Mouse (Mus musculus): ENCODE measurements around the gene Sox12. TPM values are rescaled to one million over a fixed set of nuclear protein-coding genes. Genes with fewer than 3 reads are reported as not detected.

Gene Sox12
- total and polyA plus RNA-seq, 2 experiments from 2014 or later = 10.8 to 55.7 TPM

DNA sequence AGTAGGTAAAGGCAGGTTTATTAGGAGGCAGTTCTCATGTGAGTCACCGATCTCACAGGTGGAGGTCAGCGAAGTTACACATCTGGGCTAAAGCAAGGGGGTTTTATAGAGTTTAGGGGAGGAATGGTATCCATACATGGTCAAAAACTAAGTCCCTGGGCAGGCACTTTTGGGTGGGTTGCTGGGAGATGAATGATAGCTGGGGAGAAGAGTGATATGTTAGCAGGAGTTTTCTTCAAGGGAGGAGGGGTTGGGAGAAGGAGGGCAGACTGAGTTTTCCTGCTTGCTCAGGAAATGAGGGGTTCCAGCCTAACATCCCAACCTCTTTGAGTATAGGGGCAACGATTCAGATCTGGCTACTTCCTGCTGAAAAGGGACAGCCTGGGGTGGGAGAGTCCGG lies 17.4 kb upstream of the Sox12 start, which contains the start of gene 6820408C15Rik:
6820408C15Rik (plus strand) TSS at position 301 of the 400 bp plus-strand sequence.
- peaks cover 11% of the 10 kb centered on the region; the same call in 1 of the 2 replicates for H3K4me1 ChIP-seq (ENCODE audit: insufficient read depth, low read length)
- 30% methylated on average over 4 of the region's 4 CpGs for WGBS
- no peaks in the 10 kb centered on the region for H3K27me3 ChIP-seq (ENCODE audit: insufficient read depth, low read length)
- H3K36me3 ChIP-seq (ENCODE audit: insufficient read depth, low read length) = no peaks in the 10 kb centered on the region
- no peak for TF ChIP-seq CTCF (IDR thresholded peaks at IDR 0.05)
- H3K9ac ChIP-seq (replicated peaks; ENCODE audit: low read length, poor library complexity, severe bottlenecking) = peak within 1 kb of the TSS; percentile 90
- ATAC-seq (ENCODE audit: low FRiP score) (no peak), DNase-seq (ENCODE audit: low spot score) (no peak)
- H3K4me3 ChIP-seq (ENCODE audit: low read depth, low read length) = peak within 1 kb of the TSS; percentile 69
- peak within 1 kb of the TSS; percentile 96 for H3K27ac ChIP-seq (ENCODE audit: low read depth, low read length)
- no peaks in the 10 kb centered on the region for H3K9me3 ChIP-seq (ENCODE audit: low read length)
- peak within 1 kb of the TSS; percentile 78 for H3K4me2 ChIP-seq (ENCODE audit: low read depth, low read length, poor library complexity, severe bottlenecking)

- Histone ChIP-seq H3K4me1 (ENCODE audit: insufficient read depth, low read length) (peaks cover 11% of the 10 kb centered on the region; the same call in 1 of the 2 replicates), H3K4me3 (ENCODE audit: low read depth, low read length) (peak within 1 kb of the TSS; percentile 69), H3K27ac (ENCODE audit: low read depth, low read length) (peak within 1 kb of the TSS; percentile 96), H3K9ac (replicated peaks; ENCODE audit: low read length, poor library complexity, severe bottlenecking) (peak within 1 kb of the TSS; percentile 90), H3K27me3 (ENCODE audit: insufficient read depth, low read length) (no peaks in the 10 kb centered on the region), H3K9me3 (ENCODE audit: low read length) (no peaks in the 10 kb centered on the region), H3K4me2 (ENCODE audit: low read depth, low read length, poor library complexity, severe bottlenecking) (peak within 1 kb of the TSS; percentile 78), H3K36me3 (ENCODE audit: insufficient read depth, low read length) (no peaks in the 10 kb centered on the region)
- DNase-seq (ENCODE audit: low spot score) (peak; percentile 92), ATAC-seq (ENCODE audit: low FRiP score) (peak; percentile 85)
- WGBS = under 1% methylated on average over 60 of the region's 65 CpGs
- no peak for TF ChIP-seq CTCF (IDR thresholded peaks at IDR 0.05)
Observed at GRCm38 (mm10) chr2:152414591-152415165, 16.8 kb upstream of the Sox12 start, which contains the start of gene Zcchc3. TSS of gene Zcchc3 (minus strand) at chr2:152415027.

DNA sequence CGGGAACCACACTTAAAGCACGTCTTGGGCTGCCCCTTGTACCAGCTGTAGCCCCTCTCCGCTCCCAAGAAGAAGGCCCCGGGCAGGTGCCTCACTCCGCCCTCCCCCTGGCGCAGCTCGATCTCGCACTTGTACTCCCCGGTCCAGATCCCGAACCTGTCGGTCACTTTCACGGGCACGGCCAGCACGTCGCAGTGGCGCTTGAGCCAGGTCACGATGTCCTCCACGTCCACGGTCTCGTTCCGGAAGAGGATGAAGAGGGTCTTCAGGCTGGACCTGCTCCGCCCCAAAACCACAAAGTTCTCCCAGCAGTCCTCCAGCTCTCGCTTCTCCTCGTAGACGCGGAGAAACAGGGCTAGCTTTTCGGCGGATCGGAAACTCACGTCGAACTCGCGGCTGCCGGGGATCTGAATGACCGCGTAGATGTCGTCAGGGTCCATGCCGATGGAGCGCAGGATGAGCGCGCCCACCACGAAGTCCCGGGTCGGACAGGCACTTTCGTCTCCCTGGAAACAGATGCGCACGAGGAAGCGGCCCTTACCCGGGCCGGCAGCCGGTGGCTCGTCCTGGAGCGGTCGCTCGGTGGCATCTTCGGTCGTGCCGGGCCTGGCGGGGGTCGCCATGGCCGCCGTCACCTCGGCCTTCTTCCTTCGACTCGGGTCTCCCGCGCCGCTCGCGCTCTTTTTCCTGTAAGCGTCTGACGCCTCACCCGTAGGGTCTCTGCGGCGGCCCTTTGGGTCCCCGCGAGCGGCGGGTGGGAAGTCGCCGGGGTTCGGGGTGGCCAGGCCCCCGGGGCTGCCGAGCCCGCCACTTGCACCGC lies 16.1 kb upstream of the Sox12 start:
- H3K36me3 ChIP-seq (ENCODE audit: insufficient read depth, low read length) = no peaks in the 10 kb centered on the region
- H3K27me3 ChIP-seq (ENCODE audit: insufficient read depth, low read length) = no peaks in the 10 kb centered on the region
- whole genome bisulfite sequencing = under 1% methylated on average over 84 of the region's 86 CpGs
- ATAC-seq (ENCODE audit: low FRiP score) = peak; percentile 35
- H3K4me1 ChIP-seq (ENCODE audit: insufficient read depth, low read length) = peaks cover 11% of the 10 kb centered on the region; the same call in 1 of the 2 replicates
- peak overlapping the region; percentile 96 for H3K27ac ChIP-seq (ENCODE audit: low read depth, low read length)
- TF ChIP-seq CTCF (IDR thresholded peaks at IDR 0.05) = no peak
- peak overlapping the region; percentile 69 for H3K4me3 ChIP-seq (ENCODE audit: low read depth, low read length)
- no peaks in the 10 kb centered on the region for H3K9me3 ChIP-seq (ENCODE audit: low read length)
- H3K9ac ChIP-seq (replicated peaks; ENCODE audit: low read length, poor library complexity, severe bottlenecking) = peak overlapping the region; percentile 90
- no peak for DNase-seq (ENCODE audit: low spot score)
- peak overlapping the region; percentile 78 for H3K4me2 ChIP-seq (ENCODE audit: low read depth, low read length, poor library complexity, severe bottlenecking)

DNA sequence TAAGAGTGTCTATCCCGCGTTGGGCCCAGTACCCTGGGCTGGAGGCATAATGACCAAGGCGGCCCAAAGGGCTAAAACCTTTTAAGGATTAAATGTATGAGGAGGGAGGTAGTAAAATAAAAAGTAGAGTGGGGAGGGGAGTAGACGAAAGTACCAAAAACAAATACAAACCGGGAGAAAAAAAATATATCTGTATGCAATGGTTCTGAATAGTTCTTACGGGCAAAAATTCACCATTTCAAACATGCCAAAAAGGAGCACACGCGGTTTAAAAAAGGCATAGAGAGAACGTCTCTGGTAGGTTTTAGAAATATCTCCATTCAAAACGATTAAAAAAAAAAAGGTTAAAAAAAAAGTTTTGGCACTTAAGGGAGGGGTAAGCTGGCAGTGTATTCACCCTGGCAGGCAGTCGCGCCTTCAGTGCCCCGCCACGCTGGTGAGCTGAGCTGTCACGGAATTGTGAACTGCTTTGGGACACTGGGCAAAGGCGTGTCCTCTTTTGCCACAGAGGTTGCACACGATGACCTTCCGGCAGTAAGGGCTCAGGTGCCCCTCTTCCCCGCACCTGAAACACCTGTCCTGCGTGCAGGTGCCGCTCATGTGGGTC lies 15.4 kb upstream of the Sox12 start:
- TF ChIP-seq CTCF (IDR thresholded peaks at IDR 0.05) = no peak
- H3K4me1 ChIP-seq (ENCODE audit: insufficient read depth, low read length) = peaks cover 11% of the 10 kb centered on the region; the same call in 1 of the 2 replicates
- 2% methylated on average over 21 of the region's 21 CpGs for WGBS

DNA sequence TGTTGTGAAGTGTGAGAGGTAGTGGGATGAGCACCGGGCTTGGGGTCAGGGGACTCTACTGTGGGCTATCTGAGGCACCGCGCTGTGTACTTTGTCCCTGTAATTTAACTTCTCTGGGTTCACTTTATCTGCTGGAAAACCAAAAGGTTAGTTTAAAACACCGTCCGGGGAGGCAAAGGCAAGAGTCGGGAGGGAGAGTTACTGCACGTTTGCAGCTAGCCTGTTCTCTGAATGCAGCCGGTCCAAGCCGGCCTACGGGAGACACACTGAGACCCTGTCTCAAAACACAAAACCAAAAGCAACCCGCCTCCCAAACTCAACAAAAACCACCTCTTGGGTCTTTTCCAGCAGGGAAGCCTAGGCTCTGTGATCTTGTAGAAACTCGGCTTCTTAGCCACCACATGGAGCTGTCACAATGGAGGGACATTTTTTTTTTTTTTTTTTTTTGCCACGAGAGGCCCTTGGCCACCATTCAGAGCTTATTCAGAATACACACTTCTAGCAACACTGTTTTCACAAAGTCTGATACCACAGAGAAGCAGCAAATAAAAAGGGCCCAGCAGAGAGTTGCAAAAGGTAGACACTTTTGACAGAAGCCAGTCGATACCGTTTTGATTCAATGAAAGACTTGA lies 14.8 kb upstream of the Sox12 start:
- DNase-seq (ENCODE audit: low spot score) (peak; percentile 55), ATAC-seq (ENCODE audit: low FRiP score) (no peak)
- Histone ChIP-seq H3K4me3 (ENCODE audit: low read depth, low read length) (peak overlapping the region; percentile 69), H3K27ac (ENCODE audit: low read depth, low read length) (peak overlapping the region; percentile 51; the same call in 1 of the 2 replicates), H3K4me1 (ENCODE audit: insufficient read depth, low read length) (peaks cover 11% of the 10 kb centered on the region; the same call in 1 of the 2 replicates), H3K27me3 (ENCODE audit: insufficient read depth, low read length) (no peaks in the 10 kb centered on the region), H3K4me2 (ENCODE audit: low read depth, low read length, poor library complexity, severe bottlenecking) (peak overlapping the region; percentile 78), H3K9ac (replicated peaks; ENCODE audit: low read length, poor library complexity, severe bottlenecking) (no peak overlapping the region; the same call in 1 of the 2 replicates), H3K36me3 (ENCODE audit: insufficient read depth, low read length) (no peaks in the 10 kb centered on the region), H3K9me3 (ENCODE audit: low read length) (no peaks in the 10 kb centered on the region)
- WGBS = 5% methylated on average over 15 of the region's 15 CpGs
- TF ChIP-seq CTCF (IDR thresholded peaks at IDR 0.05) = no peak

More for the DNA sequence above, 15.4 kb upstream of the Sox12 start:
- no peaks in the 10 kb centered on the region for H3K27me3 ChIP-seq (ENCODE audit: insufficient read depth, low read length)
- peak overlapping the region; percentile 90 for H3K9ac ChIP-seq (replicated peaks; ENCODE audit: low read length, poor library complexity, severe bottlenecking)
- peak overlapping the region; percentile 96 for H3K27ac ChIP-seq (ENCODE audit: low read depth, low read length)
- H3K9me3 ChIP-seq (ENCODE audit: low read length) = no peaks in the 10 kb centered on the region
- H3K4me3 ChIP-seq (ENCODE audit: low read depth, low read length) = peak overlapping the region; percentile 69
- ATAC-seq (ENCODE audit: low FRiP score) (no peak), DNase-seq (ENCODE audit: low spot score) (no peak)
- H3K36me3 ChIP-seq (ENCODE audit: insufficient read depth, low read length) = no peaks in the 10 kb centered on the region
- peak overlapping the region; percentile 78 for H3K4me2 ChIP-seq (ENCODE audit: low read depth, low read length, poor library complexity, severe bottlenecking)
